Mouse (Mus musculus): ENCODE results near the gene Hcar2. TPM values are rescaled to one million over a fixed set of nuclear protein-coding genes. Genes with fewer than 3 reads are reported as not detected.
A peak's percentile ranks its signal among the peaks of the same experiment; 100 is the strongest.

The Hcar2 gene
- total RNA-seq, 2 experiments from 2014 or later, result 0.31 TPM; not detected in 1

GRCm38 (mm10) chr5:123863934-123864333 is 1.4 kb downstream of the Hcar2 start:
- no peak for DNase-seq
- intact Hi-C loops (cut with DNase I), result no loop called here

DNA sequence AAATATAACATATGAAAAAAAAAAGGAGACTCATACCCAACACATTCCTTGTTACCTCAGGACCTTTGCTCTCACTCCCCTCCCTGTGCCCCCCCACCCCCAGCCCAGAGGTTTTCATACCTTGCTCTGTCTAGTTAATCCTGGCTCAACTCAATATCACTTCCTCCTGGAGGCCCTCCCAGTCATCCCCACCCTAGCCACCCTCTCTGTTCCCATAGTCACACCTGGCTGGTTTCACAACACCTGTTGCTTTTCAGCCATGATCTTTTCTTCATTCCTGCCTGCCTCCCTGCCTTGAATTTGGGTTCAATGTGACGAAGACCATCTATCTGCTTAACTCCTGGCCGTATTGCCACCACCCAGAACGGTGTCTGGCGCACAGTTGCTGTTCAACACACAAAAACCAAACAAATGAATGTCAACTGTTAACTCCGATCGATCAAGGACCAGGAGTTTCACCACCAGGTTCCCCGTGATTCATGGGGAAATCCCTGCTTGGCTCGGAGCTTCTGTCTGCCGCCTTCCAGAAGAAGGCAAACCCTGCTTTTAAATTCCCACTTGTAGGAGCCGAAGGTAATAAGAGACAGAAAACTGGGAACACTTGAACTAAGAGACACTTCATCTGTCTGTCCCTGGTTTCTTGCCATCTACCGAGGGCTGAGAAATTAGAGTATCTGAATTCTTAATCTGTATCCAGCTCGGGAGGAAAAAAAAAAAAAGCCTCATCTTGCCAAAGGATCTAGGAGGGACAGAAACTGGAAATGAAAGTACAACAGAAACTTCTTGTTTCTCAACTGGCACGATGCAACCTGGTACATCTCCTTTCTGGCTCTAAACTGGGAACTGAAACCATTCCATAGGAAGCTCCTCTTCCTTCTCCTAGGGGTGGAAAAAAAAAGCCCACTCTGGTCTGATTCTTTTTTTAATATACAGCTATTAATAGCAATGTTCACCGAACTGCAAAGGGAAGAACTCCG is 2.6 kb downstream of the Hcar2 start:
- no peak for DNase-seq
- intact Hi-C loops (cut with DNase I), result no loop called here

GRCm38 (mm10) chr5:123858798-123859197 is 6.5 kb downstream of the Hcar2 start:
- intact Hi-C loops (cut with DNase I), result no loop called here
- DNase-seq, result no peak

- intact Hi-C loops (cut with DNase I), result no loop called here
- no peak for DNase-seq
Observed at GRCm38 (mm10) chr5:123854511-123854910, 10.8 kb downstream of the Hcar2 start.

GRCm38 (mm10) chr5:123853877-123854504 is 11.3 kb downstream of the Hcar2 start:
- intact Hi-C loops (cut with DNase I), result no loop called here

DNA sequence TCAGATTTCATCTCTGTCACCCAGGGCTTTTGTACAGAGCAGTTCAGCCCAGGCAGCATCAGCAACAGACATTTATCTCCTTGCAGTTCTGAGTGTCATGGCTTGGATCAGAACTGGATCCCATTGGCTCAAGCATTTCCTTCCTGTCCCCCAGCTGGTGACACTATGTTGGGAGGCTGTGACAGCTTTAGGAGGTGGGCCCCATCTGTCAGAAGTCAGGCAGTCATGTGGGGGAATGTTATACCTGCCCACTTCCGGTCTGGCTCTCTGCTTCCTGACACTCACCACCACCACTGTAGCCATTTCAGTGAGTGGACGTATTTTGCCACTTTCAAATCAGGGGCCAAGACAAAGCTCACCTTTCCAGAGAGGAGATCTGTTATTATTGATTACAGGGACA is 13.9 kb downstream of the Hcar2 start:
- intact Hi-C loops (cut with DNase I), result no loop called here
- DNase-seq, result no peak

More at GRCm38 (mm10) chr5:123853877-123854504, 11.3 kb downstream of the Hcar2 start:
- DNase-seq, result no peak

DNA sequence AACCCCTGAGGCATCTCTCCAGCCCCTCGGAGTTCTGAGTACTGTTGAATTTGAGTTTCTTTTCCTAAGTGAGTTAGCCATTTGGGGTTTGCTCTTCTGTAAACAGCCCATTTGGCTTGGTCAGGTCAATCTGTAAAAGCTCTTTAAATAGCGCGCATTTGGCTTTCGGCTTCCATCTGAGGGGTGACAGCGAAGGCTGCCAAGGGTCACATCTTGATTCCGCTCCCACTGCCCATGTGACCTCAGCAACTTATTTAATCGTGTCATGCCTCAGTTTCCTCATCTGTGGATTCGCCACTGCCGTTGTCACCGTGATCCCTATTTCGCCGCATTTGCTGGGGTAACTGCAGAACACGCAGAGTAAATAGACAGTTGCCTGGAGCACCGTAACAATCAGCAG is 21.0 kb downstream of the Hcar2 start:
- intact Hi-C loops (cut with DNase I), result no loop called here
- no peak for DNase-seq

DNA sequence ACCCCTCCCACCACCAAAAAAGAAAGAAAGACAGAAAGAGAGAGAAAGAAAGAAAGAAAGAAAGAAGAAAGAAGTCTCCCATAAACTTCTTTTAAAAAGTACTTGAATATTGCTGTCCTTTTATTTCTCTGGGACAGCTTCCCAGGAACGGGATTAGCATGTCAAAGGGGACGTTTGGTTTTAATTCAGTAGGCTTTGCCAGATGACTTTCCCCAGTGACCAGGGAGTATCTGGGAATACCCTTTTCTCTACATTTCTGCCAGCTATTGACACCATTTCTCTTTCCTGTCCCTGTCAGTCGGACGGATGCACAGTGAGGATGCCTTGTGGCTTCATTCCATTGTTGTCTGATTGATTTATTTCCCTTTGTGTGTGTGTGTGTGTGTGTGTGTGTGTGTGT is 21.5 kb downstream of the Hcar2 start:
- intact Hi-C loops (cut with DNase I), result no loop called here
- no peak for DNase-seq

GRCm38 (mm10) chr5:123842935-123843282 is 22.4 kb downstream of the Hcar2 start:
- intact Hi-C loops (cut with DNase I), result no loop called here
- no peak for DNase-seq

DNA sequence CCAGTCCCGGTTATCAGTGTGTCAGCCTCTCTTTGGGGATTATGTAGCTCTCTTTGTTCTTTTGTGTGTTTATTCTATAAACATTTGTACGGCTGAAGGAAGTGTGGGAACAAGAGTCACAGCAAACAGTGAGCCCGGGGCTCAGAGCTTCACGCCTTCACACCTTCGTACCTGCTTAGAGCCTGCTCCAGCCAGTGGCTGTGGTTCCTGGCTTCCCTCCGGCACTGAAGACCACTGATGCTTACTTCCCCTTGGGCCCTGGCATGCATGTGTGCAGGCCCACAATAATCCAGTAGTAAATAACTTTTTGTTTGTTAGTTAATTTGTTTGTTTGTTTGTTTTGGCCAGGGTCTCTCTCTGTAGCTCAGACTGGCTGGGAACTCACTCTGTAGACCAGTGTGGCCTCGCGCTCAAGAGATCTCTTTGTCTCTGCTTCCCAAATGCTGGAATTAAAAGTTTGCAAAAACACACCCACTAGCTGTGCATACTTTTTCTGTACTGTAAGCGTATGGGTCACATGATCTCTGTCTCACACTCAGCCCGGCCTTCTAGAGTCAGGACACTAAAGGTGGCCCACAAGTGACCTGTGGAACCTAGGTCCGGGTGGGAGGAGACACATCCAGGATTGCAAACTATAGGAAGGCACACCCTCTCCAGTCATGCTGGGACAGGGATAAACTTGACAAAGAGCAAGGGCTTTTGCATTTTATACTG is 22.9 kb downstream of the Hcar2 start:
- intact Hi-C loops (cut with DNase I), result no loop called here
- DNase-seq, result no peak

DNA sequence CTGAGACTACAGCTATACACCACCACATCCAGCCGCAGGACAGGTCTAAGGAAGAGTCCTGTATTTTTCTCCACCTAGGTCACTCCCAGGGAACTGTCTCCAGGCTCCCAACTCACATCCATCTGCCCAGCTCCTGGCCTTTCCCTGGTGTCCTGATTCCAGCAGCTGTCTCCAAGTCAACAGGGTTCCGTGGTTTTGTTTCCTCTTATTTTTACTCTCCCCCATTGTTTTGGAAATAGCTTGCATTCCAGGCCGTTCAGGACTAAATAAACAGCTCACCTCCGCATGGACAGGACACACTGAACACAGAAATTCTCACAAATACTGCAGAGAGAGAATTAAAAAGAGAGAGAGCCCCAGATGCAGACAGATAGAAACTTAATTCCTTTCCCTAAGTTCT is 27.9 kb downstream of the Hcar2 start:
- DNase-seq, result no peak
- intact Hi-C loops (cut with DNase I), result no loop called here

DNA sequence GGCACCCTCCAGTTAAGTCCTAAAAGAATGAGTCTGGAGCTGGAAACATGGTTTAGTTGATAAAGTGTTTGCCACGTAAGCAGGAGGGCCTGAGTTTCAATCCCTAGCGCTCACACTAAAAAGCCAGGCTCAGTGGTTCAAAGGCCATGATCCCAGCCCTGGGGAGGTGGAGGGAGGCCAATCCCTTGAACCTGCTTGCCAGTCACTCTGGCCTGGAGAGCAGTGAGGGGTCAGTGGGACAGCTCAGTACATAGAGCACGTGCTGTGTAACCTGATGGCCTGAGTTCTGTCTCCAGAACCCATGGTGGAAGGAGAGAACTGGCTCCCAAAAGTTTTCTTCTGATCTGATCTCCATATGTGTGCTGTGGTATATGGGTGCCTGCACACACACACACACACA is 30.5 kb downstream of the Hcar2 start:
- no peak for DNase-seq

GRCm38 (mm10) chr5:123832309-123832708 is 33.0 kb downstream of the Hcar2 start:
- DNase-seq, result no peak
- intact Hi-C loops (cut with DNase I), result no loop called here

More for the DNA sequence above, 30.5 kb downstream of the Hcar2 start:
- intact Hi-C loops (cut with DNase I), result no loop called here

- intact Hi-C loops (cut with DNase I), result loop anchor here (1.0 to 10.0 kb wide), 2 partner anchors 78 to 167 kb away; no protein-coding TSS in a partner anchor
- DNase-seq, result peak; percentile 22 to 25
Observed at GRCm38 (mm10) chr5:123827659-123828091, 37.6 kb downstream of the Hcar2 start.

DNA sequence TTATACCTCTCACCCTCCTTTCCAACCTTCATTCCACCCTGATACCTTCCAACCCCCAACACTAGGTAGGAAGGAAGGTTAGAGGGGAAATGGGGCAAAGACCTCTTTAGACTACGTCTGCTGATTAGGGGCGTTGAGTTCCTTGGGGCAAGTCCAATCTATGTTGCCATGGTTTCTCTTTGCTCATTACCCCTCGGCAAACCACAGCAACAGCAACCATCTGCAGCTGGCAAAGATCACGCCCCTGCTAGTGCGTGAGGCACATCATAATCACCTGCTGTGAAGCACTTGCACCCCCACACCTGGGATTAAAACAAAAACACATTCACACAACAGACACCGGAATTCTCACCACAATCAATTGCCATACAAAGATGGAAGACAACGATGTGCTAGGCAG is 42.6 kb downstream of the Hcar2 start:
- DNase-seq, result no peak
- intact Hi-C loops (cut with DNase I), result loop anchor here (10.0 kb wide), 1 partner anchor 172 kb away; no protein-coding TSS in a partner anchor

- no peak for DNase-seq
- intact Hi-C loops (cut with DNase I), result loop anchor here (10.0 kb wide), 1 partner anchor 174 kb away; no protein-coding TSS in a partner anchor
Observed at GRCm38 (mm10) chr5:123821264-123821571, 44.1 kb downstream of the Hcar2 start.

DNA sequence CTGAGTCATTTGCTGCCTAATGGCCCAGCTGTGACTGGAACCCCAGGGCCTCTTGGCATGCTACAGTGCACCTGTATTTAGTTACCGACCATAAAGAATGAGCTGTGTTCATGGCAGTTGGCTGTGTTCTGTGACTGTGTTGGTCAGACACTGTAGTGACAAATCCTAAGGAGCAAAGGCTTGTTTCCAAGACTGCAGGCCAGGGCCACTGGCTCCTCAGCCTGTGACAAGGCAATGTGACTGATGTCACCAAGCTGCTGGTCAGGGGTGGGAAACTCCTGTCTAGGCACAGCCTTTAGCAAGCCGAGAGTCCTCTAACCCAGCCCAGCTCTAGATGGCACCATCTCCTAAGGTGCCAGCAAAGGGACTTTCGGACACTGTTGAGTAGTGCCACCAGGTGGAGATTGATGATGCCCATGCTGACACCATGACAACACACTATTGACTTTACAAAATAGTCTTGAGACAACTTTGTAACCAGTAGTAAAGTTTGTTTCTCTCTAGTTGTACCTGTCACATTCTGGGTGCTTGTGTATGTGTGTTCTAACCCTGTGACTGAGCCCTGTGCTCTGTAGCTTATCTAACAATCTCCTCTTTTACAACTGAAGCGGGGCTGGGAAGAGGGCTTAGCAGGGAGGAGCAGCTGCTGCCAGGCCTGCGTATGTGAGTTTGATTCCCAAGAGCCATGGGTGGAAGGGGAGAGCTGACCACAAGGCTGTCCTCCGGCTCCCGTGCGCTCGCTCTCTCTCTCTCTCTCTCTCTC is 44.6 kb downstream of the Hcar2 start:
- intact Hi-C loops (cut with DNase I), result loop anchor here (10.0 kb wide), 1 partner anchor 174 kb away; no protein-coding TSS in a partner anchor
- no peak for DNase-seq

GRCm38 (mm10) chr5:123818941-123819577 is 46.2 kb downstream of the Hcar2 start:
- DNase-seq, result no peak
- intact Hi-C loops (cut with DNase I), result no loop called here

DNA sequence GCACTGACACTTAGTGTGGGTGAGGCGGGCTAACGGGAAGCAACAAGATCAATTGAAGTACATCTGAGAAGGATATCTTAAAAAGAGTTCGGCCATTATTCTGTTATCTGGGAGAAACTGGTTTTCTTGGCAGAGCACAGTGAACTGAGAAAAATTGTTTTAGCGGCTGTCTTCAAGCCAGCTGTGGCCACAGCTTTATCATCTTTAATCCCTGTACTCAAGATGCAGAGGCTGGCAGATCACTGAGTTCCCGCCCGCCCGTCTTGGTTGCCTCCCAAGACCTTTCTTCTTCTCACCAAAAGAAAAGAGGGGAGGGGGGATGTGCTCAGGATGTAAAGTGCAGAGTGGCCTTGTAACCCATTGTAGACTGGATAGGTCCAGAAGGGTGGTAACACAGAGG is 48.4 kb downstream of the Hcar2 start:
- DNase-seq, result no peak
- intact Hi-C loops (cut with DNase I), result no loop called here
